Mouse (Mus musculus): ENCODE measurements around the gene Mrpl58.

The Mrpl58 gene

DNA sequence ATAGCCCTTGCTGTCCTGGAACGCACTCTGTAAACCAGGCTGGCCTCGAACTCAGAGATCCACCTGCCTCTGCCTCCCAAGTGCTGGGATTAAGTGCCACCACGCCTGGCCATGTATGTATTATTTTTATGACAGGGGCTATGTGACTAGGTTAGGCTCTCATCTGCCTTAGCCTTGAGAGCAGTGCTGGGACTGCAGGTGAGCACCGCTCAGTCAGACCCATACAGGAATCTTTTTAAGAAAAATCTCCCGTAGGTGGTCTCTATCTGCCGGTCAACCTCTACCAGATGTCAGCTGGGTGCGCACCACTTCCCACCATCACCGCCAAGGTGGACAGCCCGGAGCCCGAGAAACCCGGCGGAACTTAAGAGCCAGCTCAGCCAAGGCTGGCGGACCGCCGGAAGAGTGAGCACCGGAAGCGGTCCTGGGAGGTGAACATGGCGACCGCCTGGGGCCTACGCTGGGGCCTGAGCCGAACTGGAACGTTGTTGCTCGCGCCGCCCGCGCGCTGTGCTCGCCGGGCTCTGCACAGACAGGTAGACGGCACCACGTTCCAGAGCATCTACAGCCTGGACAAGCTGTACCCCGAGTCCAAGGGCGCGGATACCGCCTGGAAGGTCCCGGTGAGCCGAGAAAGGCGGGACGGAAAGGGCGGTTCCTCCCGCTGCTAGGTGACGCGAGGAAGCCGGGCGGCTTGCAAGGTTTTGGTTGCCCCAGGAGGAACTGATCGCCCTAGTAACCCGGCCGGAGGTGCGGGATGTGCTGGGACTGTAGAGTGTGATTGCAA lies at the start of gene Mrpl58:
Gene Mrpl58, plus strand, starts transcription at position 415 of the 787 bp plus-strand sequence.
- peak; percentile 80 for DNase-seq (ENCODE audit: low spot score)

DNA sequence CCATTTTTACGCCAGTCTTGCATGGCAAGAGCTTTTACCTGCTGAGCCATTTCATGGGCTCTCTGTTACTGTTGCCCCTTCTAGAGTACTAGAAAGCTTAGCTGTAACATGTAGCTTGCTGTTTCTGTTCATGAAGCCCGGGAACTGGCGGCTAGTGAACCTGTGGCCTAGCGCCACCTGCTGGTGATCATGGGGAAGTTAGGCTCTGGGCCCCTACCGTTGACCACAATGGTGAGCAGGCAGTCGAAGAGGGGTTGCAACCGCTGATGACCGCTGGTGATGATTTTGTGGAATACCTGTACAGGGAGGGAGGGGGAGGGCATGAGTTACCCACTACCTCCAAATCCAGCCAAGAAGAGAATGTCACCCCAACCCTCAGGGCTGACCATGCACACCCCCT lies 49.4 kb upstream of the Mrpl58 start:
- peak; percentile 49 for DNase-seq (ENCODE audit: low spot score)

DNA sequence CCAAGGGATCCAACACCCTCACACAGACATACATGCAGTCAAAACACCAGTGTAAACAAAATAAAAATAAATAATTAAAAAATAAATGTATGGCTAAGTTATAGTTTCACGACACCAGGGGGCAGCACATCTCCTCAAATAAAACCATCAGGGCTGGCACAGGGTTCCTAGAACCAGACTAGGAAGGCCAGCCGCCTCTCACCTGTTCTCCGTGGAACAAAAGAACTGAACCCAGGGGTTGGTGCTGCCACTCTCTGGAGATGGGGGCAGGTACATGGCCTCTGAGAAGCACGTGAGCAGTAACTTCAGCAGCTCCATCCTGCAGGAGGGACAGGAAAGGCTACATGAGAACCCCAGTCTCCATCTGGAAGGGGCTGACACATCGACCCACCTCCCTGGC lies 45.1 kb upstream of the Mrpl58 start:
- peak; percentile 64 for DNase-seq (ENCODE audit: low spot score)

DNA sequence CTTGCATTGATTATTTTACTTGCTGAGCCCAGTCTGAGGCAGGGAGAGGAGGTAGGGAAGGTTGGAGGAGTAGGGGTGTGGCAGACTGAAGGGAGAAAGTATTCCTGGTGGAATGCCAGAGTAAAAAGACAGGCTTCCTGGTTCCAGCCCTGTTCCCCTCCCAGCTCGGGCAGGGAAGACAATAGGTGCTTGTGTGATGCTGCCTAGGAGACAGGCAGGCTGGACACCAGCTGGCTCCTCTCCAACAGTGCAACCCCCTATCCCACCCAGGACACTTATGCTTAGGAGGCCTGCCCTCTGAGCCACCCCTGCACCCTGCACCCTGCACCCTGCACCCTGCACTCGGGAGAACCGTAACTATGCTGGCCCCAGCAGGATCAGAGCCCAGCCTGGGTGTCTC lies 44.3 kb upstream of the Mrpl58 start:
- no peak for DNase-seq (ENCODE audit: low spot score)

DNA sequence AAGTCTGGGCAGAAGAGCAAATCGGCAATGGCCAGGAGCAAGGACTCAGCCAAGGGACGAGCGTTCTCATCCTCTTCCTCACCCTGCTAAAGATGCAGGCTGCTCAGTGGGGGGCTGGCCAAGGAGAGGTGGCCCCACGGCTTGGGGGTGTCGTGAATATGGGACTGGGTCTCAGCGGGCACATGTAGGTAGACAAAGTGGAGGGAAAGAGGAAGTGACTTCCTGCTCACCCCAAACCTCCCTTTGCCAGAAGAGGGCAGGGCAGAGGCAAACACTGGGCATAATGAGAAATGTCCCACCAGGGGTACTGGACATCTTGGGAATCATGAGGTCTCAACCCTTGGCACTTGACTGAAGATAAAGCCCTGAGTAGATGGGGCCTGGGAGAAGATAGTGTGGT lies 43.8 kb upstream of the Mrpl58 start:
- no peak for DNase-seq (ENCODE audit: low spot score)

DNA sequence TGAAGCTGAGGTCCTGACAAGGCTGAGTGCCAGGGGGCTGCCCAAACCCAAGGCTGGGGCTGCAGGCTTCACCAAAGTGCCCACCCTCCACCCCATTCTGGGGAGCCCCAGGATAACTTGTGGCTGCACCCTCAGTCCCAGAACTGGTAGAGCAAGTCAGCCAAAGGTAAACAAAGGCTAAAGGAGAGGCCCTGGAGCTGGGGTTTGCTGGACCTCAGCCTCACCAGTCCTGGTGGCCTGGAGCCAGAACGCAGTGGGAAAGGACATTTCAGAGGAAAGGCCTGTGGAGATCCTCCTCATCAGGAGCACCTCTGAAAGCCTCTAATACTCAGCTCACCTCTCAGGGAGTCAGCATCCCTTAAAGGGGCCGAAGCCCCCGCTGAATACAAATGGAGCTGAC lies 39.4 kb upstream of the Mrpl58 start:
- DNase-seq (ENCODE audit: low spot score), result no peak

DNA sequence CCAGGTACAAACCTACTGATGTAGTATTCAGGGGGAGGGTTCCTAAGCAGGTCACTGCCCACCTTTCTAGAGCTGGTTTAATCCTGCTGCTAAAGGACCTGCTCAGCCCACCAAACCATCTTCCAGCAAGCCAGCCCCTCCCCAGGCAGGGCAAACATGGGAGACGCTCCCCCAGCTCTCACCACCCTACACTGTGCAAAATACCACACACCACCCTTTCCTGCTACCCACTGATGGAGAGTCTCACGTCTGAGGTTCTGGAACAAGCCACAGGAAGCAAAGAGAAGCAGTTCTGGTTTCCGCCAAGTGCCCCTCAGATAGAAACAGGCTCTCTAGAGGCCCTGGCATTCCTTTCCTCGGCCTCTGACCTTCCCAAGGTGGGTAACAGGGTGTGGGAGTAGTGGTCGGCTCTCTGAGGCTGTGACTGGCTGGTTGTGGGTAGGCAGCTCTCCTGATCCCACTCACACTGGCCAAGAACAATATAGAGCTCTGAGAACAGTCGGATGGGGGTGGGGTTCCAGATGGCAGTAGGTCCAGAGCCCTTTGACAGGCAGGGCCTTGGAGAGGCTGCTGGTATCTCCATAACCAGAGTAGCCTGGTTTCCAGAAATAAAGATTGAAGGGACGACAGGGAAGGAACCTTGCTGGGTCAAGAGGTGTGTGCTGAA lies 37.4 kb upstream of the Mrpl58 start:
- DNase-seq (ENCODE audit: low spot score), result no peak

DNA sequence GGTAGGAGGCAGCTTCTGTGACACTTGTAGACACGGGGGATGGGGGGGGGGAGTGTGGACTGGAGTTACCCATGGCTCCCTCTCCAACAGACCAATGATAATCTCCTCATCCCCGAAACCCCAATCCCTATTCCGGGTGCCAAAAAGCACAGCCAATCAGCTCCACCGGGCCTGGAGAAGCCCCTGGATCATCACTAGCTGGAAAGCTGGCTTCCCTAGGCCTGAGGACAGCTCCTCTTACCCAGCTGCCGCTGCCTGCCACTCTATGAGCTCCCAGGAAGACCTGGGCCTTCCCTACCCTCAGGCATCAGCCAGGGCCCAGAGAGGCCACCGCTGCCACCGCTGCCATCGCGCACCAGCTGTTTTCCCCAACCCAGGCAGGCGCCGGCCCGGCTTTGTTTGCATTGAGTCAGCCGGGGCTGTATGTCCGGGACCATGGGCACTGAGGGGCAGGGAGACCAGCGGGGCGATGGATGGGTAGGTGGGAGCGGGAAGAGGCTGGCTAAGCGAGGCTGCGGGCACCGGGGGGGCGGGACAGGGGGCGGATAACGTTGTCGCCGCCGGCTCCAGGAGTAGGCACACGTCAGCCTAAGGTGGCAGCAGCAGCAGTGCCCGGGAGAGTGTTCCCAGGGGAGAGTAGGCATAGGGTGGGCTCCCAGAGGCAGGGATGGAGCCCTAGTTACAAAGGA lies 36.7 kb upstream of the Mrpl58 start:
- no peak for DNase-seq (ENCODE audit: low spot score)

DNA sequence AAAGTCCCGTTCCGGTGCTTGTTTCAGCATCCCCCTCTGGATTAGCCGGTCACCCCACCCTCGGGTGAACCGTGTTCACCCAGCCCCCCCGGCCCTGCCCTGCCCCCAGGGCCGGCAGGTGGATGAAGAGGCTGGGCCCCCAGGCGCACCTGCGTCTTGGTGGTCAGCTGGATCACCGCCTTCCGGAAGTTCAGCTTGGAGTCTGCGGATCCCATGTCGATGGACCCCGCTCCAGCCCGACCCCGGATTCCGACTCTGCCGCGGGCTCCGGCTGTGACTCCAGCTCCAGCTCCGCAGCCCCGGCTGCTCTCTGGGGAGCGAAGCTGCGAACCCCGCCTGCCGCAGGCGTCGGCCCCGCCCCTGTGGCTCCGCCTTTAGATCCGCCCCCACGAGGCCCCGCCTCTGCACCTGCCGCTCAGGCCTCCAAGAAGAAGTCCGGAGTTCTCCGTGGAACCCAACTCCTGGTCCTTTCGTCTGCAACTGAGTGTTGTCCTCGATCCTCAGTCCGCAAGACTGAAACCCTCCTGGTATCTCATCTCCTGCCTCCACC lies 36.1 kb upstream of the Mrpl58 start, which contains the start of gene Hid1:
Gene Hid1, minus strand, starts transcription at position 362 of the 550 bp plus-strand sequence.
- DNase-seq (ENCODE audit: low spot score), result peak; percentile 53

DNA sequence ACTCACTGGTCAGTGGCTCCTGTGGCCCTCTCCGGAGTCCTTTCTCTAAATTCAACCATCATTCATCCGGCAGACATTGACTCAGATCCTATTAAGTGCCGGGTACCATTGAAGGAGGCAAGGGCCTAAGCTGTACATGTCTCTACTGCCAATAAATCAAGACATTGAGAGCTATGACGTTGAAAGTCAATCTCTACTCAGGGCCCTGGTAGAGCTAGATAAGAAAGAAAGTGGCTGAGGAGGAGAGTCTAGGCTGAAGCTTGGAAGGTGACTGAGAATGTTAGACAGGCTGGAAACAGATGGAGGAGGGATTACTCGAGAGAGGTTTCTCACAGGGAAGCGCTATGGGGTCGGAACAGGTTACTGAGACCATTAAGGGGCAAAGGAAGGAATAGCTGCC lies 33.2 kb upstream of the Mrpl58 start:
- DNase-seq (ENCODE audit: low spot score), result no peak

DNA sequence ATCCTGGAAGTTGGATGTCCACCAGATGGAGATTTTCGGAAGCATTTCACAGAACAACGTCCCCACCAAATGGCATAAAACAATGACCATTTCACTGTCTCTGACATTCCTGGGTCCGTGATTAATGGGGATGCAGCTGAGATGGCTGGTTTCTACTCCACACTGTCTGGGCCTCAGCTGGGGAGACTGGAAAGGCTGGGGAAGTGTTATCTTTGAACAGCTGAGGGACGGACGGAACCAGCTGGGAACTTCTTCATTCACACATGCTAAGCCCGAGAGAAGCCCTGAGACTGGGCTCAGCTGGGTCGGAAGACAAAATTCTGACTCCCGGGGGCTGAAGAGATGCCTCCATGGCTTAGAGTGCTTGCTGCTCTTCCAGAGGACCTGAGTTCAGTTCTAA lies 32.2 kb upstream of the Mrpl58 start:
- DNase-seq (ENCODE audit: low spot score), result no peak

DNA sequence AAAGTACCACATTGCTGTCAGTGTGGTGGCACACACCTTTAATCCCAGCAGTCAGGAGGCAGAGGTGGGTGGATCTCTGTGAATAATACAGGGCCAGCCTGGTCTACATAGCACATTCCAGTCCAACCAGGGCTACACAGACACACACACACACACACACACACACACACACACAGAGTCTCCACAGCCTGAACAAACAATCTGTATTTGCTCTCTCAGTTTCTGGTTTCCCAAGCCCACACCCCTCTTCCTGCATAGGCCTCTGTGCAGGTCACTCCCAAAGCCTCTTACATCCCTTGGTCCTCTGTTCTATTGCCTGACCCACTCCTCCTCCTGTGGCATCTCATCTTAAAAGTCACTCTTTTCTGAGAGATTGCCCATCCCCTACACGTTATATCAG lies 31.5 kb upstream of the Mrpl58 start:
- no peak for DNase-seq (ENCODE audit: low spot score)

DNA sequence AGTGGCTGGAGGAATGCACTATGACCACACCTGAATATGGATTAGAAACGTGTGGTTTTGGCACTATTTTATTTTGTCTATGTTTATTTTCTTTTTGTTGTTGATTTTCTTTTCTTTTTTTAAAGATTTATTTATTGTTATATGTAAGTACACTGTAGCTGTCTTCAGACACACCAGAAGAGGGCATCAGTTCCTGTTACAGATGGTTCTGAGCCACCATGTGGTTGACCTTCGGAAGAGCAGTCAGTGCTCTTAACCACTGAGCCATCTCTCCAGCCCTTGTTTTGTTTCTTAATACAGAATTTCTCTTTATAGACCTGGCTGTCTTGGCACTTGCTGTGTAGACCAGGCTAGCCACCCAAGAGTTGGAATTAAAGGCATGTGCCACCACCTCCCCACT lies 30.8 kb upstream of the Mrpl58 start:
- no peak for DNase-seq (ENCODE audit: low spot score)

DNA sequence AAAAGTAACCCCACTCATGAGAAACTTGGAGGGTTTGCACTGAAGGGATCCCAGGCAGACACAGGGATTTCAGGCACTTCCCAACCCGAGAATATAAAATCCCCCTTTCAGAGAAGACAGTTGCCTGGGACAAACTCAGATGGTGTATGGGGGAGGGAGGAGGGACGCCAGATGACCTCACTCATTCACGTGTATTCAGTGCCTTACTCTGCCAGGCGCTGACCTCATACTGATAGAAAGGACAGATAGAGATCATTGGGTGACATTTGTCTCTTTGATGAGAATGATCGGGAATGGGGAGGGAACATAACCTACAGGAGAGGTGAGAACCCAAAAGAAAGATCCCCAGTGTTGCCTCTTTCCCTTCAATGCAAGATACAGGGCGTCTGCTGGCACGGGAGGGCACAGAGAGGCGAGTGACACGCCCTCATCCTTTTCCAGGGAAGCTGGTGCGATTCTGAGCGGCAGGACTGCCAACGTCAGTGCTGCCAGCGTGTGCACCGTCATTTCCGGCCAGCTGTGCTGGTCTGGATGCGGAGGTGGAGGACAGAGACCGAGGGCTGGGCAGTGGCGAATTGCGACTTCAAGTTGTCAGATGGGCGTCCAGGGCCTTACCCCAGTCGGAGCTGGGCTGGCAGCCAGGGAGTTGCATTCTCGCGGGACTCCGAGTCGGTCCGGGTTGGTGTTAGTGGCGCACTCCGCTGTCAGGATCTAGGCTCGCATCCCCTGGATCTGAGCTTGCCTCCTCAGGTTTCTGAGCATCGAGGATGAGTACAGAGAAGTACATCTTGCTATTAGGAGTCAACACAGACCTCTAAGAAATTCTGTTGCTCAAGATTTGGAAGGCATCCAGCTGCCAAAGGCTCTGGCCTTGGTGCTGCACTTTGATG lies 29.5 kb upstream of the Mrpl58 start:
- peak; percentile 46 for DNase-seq (ENCODE audit: low spot score)

DNA sequence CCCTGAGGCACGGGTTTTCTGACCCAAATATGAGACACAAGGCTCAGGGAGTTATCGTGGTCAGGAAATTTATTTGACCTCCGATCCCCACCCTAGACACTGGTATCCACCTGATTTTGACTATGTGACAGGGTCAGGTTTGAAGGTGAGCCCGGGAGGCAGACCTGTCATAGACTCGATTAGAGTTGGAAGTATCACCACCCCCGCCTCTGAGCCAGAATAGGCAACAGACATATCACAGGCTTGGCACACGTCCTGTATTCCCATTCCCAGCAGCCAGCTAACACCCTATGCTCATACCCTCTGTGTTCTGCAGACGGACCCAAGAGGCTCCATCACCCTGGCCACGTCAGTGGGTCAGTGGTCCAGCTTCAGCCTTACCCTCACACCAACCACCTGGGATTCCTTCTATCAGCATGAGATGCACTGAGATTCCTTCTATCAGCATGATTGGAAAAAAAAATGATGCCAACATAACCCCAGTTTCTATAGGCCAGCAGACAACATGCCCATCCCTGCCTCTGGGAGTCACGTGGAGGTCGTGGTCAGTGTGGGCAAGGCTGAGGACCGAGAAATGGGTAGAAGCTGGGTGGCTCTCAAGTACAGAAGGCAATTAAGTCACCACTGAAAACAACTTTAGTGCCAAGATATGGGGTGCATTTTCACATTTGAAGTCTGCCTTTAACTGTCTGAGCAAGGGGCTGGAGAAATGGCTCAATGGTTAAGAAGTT lies 28.7 kb upstream of the Mrpl58 start:
- DNase-seq (ENCODE audit: low spot score), result no peak

DNA sequence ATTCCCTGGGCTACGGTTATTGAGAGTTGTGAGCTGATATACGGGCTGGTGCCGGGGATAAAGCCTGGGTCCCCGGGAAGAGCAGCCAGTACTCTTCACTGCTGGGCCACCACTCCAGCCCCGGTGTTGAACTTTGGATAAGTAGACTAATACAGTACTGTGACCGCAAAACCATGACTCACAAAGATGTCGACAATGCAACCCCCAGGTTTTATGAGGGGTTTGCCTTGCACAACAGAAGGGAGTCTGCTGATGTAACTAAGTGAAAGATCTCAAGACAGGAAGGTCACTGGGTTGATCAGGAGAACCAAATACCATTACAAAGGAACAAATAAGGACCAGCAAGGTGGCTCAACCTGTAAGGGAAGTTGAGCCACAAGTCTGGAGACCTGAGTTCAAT lies 26.8 kb upstream of the Mrpl58 start:
- DNase-seq (ENCODE audit: low spot score), result no peak

DNA sequence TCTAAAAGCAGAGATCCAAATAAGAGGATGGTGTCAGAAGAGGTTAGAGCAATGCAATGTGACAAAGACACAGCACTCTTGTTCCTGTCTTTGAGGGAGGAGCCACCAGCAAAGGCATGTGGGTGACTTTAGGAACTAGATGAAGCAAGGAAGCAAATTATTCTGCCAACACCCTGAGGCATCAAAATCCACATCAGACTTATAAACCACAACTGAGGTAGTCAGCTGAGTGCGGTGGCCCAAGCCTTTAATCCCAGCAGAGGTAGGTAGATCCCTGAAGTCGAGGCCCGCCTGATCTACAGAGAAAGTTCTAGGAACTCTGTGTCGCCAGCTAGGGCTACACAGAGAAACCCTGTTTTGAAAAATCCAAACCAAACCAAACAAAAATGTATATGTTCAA lies 26.3 kb upstream of the Mrpl58 start:
- no peak for DNase-seq (ENCODE audit: low spot score)

DNA sequence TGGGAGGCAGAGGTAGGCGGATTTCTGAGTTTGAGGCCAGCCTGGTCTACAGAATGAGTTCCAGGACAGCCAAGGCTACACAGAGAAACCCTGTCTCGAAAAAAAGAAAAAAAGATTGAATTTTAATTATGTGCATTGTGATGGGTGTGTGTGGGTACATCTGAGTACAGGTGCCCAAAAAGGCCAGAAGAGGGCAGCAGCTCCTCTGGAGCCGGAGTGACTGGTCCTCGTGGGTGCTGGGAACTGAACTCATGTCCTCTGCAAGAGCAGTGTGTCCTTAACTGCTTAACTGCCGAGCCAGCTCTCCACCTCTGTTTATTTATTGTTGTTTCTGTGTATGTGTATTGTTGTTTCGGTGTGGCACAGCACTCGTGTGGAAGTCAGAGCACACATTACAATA lies 25.7 kb upstream of the Mrpl58 start:
- DNase-seq (ENCODE audit: low spot score), result no peak

DNA sequence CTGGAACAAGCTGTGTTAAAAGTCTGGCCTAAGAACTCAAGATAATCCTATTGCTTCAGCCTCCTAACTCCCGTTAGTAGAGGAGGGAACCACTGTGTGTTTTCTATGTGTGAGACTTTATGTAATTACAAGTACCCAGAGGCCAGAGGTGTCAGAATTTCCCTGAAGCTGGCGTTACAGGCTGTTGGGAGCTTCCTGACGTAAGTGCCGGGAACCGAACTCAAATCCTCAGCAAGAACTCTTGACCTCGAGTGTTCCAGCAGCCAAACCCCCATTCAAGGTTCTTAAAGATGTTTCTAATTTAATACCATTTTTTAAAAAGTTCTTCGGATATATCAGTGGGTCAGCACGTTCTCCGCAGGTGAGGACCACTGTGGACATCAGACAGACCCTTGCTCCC lies 22.3 kb upstream of the Mrpl58 start:
- no peak for DNase-seq (ENCODE audit: low spot score)

DNA sequence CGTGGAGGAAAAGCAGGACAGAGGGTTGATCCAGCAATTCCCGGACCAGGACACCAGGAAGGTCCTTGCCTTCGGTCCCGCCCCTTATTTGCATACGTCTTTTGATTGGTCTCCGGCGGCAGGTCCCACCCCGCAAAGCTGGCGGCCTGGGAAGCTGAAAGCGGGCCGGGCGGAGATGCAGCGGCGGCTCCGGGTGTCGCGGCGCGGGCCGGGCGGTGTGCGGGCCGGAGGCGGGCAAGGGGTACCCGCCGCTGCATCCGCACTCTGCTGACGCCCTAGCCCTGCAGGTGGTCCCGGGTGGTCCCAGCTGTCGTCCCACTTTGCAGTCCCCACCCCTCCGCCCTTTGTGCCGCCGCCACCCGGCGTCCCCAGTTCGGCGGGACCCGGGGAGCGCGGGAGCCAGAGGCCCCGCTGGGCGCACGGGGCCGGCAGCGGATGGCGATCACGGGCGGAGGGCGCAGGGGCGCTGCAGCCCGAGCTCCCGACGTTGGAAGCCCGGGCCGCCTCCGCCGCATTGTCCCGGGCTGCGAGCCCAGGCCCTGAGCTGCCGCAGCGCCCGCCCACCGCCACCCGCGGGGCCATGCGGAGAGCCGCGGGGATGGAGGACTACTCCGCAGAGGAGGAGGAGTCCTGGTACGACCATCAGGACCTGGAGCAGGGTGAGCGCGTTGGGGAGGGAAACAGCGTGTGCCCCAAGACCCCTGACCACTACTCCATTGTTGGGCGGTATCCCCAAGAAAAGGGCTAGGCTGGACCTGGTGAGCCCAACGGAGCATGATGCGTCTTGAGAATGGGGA lies 21.6 kb upstream of the Mrpl58 start, which contains the start of gene Cdr2l:
Gene Cdr2l, plus strand, starts transcription at position 174 of the 797 bp plus-strand sequence.
- DNase-seq (ENCODE audit: low spot score), result peak; percentile 85
